Mouse (Mus musculus) MEL (cell line): Measurements from ENCODE around the gene Col26a1. TPM values are rescaled to one million over a fixed set of nuclear protein-coding genes. Genes with fewer than 3 reads are reported as not detected.

ENCODE experiments used
- DNase-seq: peaks from one replicate; pipeline ENCODE4 v3.0.0; 2011; ENCODE audit warnings: low read depth, low spot score
- H3K27ac ChIP-seq: 2 replicates; pipeline ENCODE4 v1.5.1; 2012; ENCODE audit warnings: low read depth, mild to moderate bottlenecking, control low read depth, low read length, moderate library complexity; ENCODE audit not compliant: control insufficient read depth
- H3K27me3 ChIP-seq, 2 experiments: fragments of 150-350 bp in 1 of 2; sonication (generic) in 1 of 2; 2 replicates each; pipeline ENCODE4 v1.6.1; 2012; ENCODE audit warnings: low read length in 2 of 2, mild to moderate bottlenecking in 2 of 2, improper control_type of control experiment in 1 of 2, moderate library complexity in 1 of 2; ENCODE audit not compliant: insufficient read depth in 2 of 2, control insufficient read depth in 1 of 2
- H3K36me3 ChIP-seq, 2 experiments: 2 replicates each; pipeline ENCODE4 v1.6.1; 2012 to 2014; ENCODE audit warnings: low read length in 2 of 2, improper control_type of control experiment in 1 of 2, inconsistent platforms in 1 of 2, mild to moderate bottlenecking in 1 of 2; ENCODE audit not compliant: insufficient read depth in 2 of 2, control insufficient read depth in 1 of 2
- H3K4me1 ChIP-seq, 2 experiments: fragments of 150-350 bp in 1 of 2; sonication (generic) in 1 of 2; 2 replicates each; pipeline ENCODE4 v1.6.1; 2012; ENCODE audit warnings: low read length in 2 of 2, improper control_type of control experiment in 1 of 2, mild to moderate bottlenecking in 1 of 2; ENCODE audit not compliant: insufficient read depth in 2 of 2, control insufficient read depth in 1 of 2
- H3K4me3 ChIP-seq, 2 experiments: fragments of 150-350 bp in 1 of 2; sonication (generic) in 1 of 2; 2 replicates each; pipeline ENCODE4 v1.5.1; 2012; ENCODE audit warnings: low read depth in 2 of 2, low read length in 2 of 2, mild to moderate bottlenecking in 2 of 2, moderate library complexity in 2 of 2, control low read depth in 1 of 2, improper control_type of control experiment in 1 of 2; ENCODE audit not compliant: control insufficient read depth in 1 of 2, insufficient read depth in 1 of 2
- H3K79me2 ChIP-seq: 2 replicates; pipeline ENCODE4 v1.6.1; 2012; ENCODE audit warnings: mild to moderate bottlenecking, low read length, moderate library complexity; ENCODE audit not compliant: control insufficient read depth, poor library complexity, insufficient read depth
- H3K9ac ChIP-seq: 2 replicates; pipeline ENCODE4 v1.6.1; 2012; ENCODE audit warnings: low read depth, mild to moderate bottlenecking, control low read depth, low read length, moderate library complexity; ENCODE audit not compliant: control insufficient read depth, poor library complexity, severe bottlenecking
- H3K9me3 ChIP-seq: fragments of 150-350 bp; sonication (generic); replicated peaks from 2 replicates; pipeline ENCODE4 v1.6.1; 2012; ENCODE audit warnings: mild to moderate bottlenecking, low read length, improper control_type of control experiment, moderate library complexity; ENCODE audit not compliant: insufficient read depth
- BHLHE40 ChIP-seq: IDR thresholded peaks from 2 replicates; pipeline ENCODE4 v1.6.1; 2012; ENCODE audit warnings: low read depth, mild to moderate bottlenecking, inconsistent platforms, low read length, improper control_type of control experiment, borderline replicate concordance
- CHD1 ChIP-seq: IDR thresholded peaks from 2 replicates; pipeline ENCODE4 v1.6.1; 2012; ENCODE audit warnings: low read depth, mild to moderate bottlenecking, inconsistent platforms, low read length, improper control_type of control experiment
- CHD2 ChIP-seq: IDR thresholded peaks from 2 replicates; pipeline ENCODE4 v1.6.1; 2011; ENCODE audit warnings: low read length, improper control_type of control experiment
- ETS1 ChIP-seq: IDR thresholded peaks from 2 replicates; pipeline ENCODE4 v1.6.1; 2012; ENCODE audit warnings: low read depth, mild to moderate bottlenecking, inconsistent platforms, low read length, improper control_type of control experiment, moderate library complexity
- GATA1 ChIP-seq: IDR thresholded peaks from 2 replicates; pipeline ENCODE4 v1.6.1; 2011; ENCODE audit warnings: low read depth, low read length, improper control_type of control experiment
- KAT2A ChIP-seq: conservative IDR thresholded peaks from 2 replicates; pipeline ENCODE4 v1.6.1; 2012; ENCODE audit warnings: low read depth, low read length, improper control_type of control experiment, inconsistent platforms
- MAFK ChIP-seq: IDR thresholded peaks from 2 replicates; pipeline ENCODE4 v1.6.1; 2011; ENCODE audit warnings: low read depth, mild to moderate bottlenecking, low read length, improper control_type of control experiment, borderline replicate concordance
- MAZ ChIP-seq: IDR thresholded peaks from 2 replicates; pipeline ENCODE4 v1.6.1; 2012; ENCODE audit warnings: low read depth, mild to moderate bottlenecking, inconsistent platforms, low read length, improper control_type of control experiment
- MYB ChIP-seq: IDR thresholded peaks from 2 replicates; pipeline ENCODE4 v1.6.1; 2011; ENCODE audit warnings: mild to moderate bottlenecking, low read depth, low read length, improper control_type of control experiment
- NRF1 ChIP-seq: IDR thresholded peaks from 2 replicates; pipeline ENCODE4 v1.6.1; 2014; ENCODE audit warnings: low read depth, mild to moderate bottlenecking, inconsistent platforms, low read length, improper control_type of control experiment, moderate library complexity; ENCODE audit not compliant: poor library complexity, insufficient read depth, severe bottlenecking
- POLR2AphosphoS2 ChIP-seq: IDR thresholded peaks from 2 replicates; pipeline ENCODE4 v1.6.1; 2011; ENCODE audit warnings: low read length, improper control_type of control experiment
- SIN3A ChIP-seq: IDR thresholded peaks from 2 replicates; pipeline ENCODE4 v1.6.1; 2012; ENCODE audit warnings: low read length, improper control_type of control experiment, inconsistent platforms
- TAL1 ChIP-seq: IDR thresholded peaks from 2 replicates; pipeline ENCODE4 v1.6.1; 2012; ENCODE audit warnings: mild to moderate bottlenecking, inconsistent platforms, low read length, moderate library complexity, mixed read lengths
- UBTF ChIP-seq: IDR thresholded peaks from 2 replicates; pipeline ENCODE4 v1.6.1; 2012; ENCODE audit warnings: low read depth, mild to moderate bottlenecking, inconsistent platforms, low read length, improper control_type of control experiment, moderate library complexity, borderline replicate concordance; ENCODE audit not compliant: insufficient read depth
- USF1 ChIP-seq: IDR thresholded peaks from 2 replicates; pipeline ENCODE4 v1.6.1; 2014; ENCODE audit warnings: low read depth, mild to moderate bottlenecking, inconsistent platforms, low read length, improper control_type of control experiment, moderate library complexity
- ZKSCAN1 ChIP-seq: IDR thresholded peaks from 2 replicates; pipeline ENCODE4 v1.6.1; 2012; ENCODE audit warnings: low read depth, mild to moderate bottlenecking, inconsistent platforms, low read length, improper control_type of control experiment, moderate library complexity
- ZMIZ1 ChIP-seq: IDR thresholded peaks from 2 replicates; pipeline ENCODE4 v1.6.1; 2012; ENCODE audit warnings: low read depth, mild to moderate bottlenecking, inconsistent platforms, low read length, improper control_type of control experiment, moderate library complexity
- ZNF384 ChIP-seq: IDR thresholded peaks from 2 replicates; pipeline ENCODE4 v1.6.1; 2012; ENCODE audit warnings: low read depth, mild to moderate bottlenecking, inconsistent platforms, low read length, improper control_type of control experiment
- polyA plus RNA-seq, 2 experiments: library from polyadenylated mRNA; stranded (reverse) in 1 of 2; unstranded in 1 of 2; fragments of >175 nt in 1 of 2; fragments of >200 nt in 1 of 2; gene quantifications; 2 replicates each; pipeline versions ENCODE4 v1.2.1 to v1.2.4; 2012; ENCODE audit warnings: low replicate concordance in 2 of 2, low read depth in 1 of 2; ENCODE audit not compliant: insufficient read length in 2 of 2, insufficient read depth in 1 of 2, missing spikeins in 1 of 2
- total RNA-seq: library from RNA; depleted of rRNA; stranded (reverse); fragments of 300-350 nt; gene quantifications from 2 replicates; pipeline ENCODE4 v1.2.3, GENCODE M21; 2012

Col26a1 gene
- total and polyA plus RNA-seq, 3 experiments, result not detected

DNA sequence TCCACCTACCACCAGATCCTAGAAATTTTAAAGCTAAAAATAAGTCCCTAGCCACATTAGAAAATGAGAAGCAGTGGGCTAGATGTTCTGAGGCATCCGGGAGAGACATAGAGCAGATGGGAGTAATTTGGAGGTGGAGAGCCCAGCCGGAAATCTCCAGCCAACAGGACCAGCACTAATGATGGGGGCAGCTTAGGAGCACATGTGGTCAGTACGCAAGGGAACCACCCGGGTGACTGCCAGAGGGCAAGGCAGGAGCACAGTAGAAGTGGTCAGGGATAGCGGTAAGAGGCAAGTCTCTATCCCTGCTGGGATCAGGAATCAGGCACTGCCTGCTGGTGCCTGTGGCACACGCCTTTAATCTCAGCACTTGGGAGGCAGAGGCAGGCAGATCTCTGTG is 32.3 kb downstream of the Col26a1 start:
- H3K79me2 ChIP-seq, result no peaks in the 10 kb centered on the region
- H3K9me3 ChIP-seq, result no peaks in the 10 kb centered on the region
- H3K4me1 ChIP-seq, result no peaks in the 10 kb centered on the region
- DNase-seq, result no peak
- H3K36me3 ChIP-seq, result no peaks in the 10 kb centered on the region
- TF ChIP-seq UBTF (no peak), GATA1 (no peak), ZNF384 (no peak)
- TF ChIP-seq, all 39 proteins: peak for 0
- Histone ChIP-seq H3K27me3 (peaks cover 0 to 2% of the 10 kb centered on the region in 2 experiments; a peak in 1 of 4 replicates), H3K4me3 (no peak overlapping the region), H3K9ac (no peak overlapping the region), H3K27ac (no peak overlapping the region)

GRCm38 (mm10) chr5:136846385-136847264 is 36.4 kb downstream of the Col26a1 start:
- TF ChIP-seq NRF1 (no peak), GATA1 (no peak), TAL1 (no peak), CHD2 (no peak), MAFK (no peak), CHD1 (no peak), ZKSCAN1 (no peak), MAZ (no peak), POLR2AphosphoS2 (no peak), BHLHE40 (no peak), ZMIZ1 (no peak), SIN3A (no peak), ETS1 (no peak), MYB (no peak), ZNF384 (no peak), KAT2A (no peak), USF1 (no peak)
- Histone ChIP-seq H3K36me3 (no peaks in the 10 kb centered on the region), H3K4me3 (no peak overlapping the region), H3K79me2 (no peaks in the 10 kb centered on the region), H3K27ac (no peak overlapping the region), H3K9me3 (no peaks in the 10 kb centered on the region), H3K9ac (no peak overlapping the region), H3K27me3 (peaks cover 0 to 2% of the 10 kb centered on the region in 2 experiments; a peak in 1 of 4 replicates), H3K4me1 (no peaks in the 10 kb centered on the region)
- DNase-seq, result no peak
